Mouse (Mus musculus): ENCODE results near the gene Ptger3.
A peak's percentile ranks its signal among the peaks of the same experiment; 100 is the strongest.

Ptger3 gene

DNA sequence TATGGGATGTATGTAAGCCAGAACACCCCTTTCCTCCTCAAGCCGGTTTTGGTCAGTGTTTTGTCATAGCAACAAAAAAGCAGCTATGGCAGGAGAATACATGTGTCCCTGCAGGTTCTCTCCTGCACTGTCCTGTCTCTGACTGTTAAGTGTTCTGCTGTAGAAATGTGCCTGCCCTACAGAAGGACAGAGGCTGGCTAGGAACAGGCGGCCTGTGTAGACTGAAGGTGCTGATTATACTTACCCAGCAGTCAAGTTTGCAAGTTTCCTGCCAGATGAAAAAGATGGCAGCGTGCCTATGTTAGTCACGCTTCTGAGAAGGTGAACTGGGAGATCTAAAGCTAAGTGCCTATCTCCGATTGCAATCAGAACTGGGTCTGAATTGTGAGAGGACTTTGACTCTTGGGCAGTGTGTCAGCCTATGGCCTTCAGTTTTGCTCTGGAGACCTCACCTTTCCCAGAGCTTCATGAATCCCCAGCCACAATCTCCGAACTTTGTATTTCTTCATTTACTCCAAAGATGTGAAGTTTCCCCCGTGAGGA lies 31.2 kb downstream of the Ptger3 start:
- DNase-seq, result no peak

DNA sequence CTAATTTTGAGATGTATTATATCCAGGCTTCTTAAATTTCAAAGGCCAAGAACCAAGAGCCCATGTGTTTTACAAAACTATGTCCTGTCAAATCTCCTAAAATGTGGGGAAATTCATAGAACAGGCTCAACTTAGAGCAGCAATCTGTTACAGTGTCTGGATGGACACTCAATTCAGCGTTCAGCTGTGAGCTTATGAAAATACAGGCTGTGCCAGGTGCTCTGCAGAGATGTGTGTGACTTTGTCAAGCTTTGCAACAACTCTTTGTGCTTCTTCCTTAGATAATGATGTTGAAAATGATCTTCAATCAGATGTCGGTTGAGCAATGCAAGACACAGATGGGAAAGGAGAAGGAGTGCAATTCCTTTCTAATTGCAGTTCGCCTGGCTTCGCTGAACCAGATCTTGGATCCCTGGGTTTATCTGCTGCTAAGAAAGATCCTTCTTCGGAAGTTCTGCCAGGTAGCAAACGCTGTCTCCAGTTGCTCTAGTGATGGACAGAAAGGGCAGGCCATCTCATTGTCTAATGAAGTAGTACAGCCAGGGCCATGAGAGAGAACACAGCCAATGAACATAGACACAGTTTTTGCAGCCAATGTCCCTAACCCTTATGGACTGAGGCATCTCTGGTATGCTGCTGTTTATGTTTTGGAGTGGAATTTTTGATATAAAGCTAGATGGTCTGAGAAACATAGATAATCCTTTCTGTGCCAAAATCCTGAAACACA lies 38.2 kb downstream of the Ptger3 start:
- DNase-seq, result no peak

- DNase-seq, result no peak
These were observed 38.7 kb downstream of the Ptger3 start for GRCm38 (mm10) chr3:157605411-157605740.

DNA sequence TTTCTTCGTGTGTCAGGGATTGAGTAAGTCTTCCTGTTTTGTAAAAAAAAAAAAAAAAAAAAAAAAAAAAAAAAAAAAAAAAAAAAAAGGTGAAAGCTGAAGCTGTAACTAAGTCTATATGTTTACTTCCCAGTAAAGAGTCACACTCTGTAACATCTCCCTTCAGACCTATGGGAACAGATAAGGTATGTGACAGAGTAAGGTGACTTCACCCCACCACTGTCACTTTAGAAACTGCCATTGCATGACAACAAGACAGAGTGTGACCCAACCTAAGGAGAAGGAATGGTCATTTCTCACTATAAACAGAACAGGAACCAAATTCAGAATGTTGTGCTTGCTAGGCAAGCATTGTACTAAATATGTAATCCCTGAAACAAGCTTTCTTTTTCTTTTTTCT lies 46.9 kb downstream of the Ptger3 start:
- DNase-seq, result no peak

- no peak for DNase-seq
These were observed 50.3 kb downstream of the Ptger3 start for GRCm38 (mm10) chr3:157616949-157617348.

GRCm38 (mm10) chr3:157627407-157627806 lies 60.7 kb downstream of the Ptger3 start:
- no peak for DNase-seq

- no peak for DNase-seq
These were observed 64.0 kb downstream of the Ptger3 start for GRCm38 (mm10) chr3:157630671-157631070.

- DNase-seq, result no peak
These were observed 64.7 kb downstream of the Ptger3 start for GRCm38 (mm10) chr3:157631383-157631782.

GRCm38 (mm10) chr3:157634431-157634830 lies 67.7 kb downstream of the Ptger3 start:
- DNase-seq, result peak in 1 of 2 experiments; percentile 5

- DNase-seq, result no peak
These were observed 69.0 kb downstream of the Ptger3 start for GRCm38 (mm10) chr3:157635713-157636112.

DNA sequence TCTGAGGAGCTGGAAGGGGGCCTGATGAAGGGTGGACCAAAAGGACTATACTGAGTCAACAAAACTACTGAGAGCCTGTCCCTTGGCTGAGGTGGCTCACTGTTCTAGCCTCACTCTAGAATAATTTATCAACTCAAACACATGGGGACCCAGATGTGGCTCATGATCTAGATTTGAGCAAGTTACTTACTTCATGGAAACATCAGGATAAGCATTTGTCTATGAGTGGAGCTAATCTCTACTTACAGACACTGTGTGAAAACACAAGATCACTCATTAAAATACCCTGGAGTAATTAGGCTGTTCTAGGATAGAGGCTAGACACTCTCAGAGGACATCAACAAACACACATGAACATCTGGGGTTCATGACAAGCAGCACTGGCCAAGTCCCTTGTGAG lies 70.2 kb downstream of the Ptger3 start:
- DNase-seq, result no peak

DNA sequence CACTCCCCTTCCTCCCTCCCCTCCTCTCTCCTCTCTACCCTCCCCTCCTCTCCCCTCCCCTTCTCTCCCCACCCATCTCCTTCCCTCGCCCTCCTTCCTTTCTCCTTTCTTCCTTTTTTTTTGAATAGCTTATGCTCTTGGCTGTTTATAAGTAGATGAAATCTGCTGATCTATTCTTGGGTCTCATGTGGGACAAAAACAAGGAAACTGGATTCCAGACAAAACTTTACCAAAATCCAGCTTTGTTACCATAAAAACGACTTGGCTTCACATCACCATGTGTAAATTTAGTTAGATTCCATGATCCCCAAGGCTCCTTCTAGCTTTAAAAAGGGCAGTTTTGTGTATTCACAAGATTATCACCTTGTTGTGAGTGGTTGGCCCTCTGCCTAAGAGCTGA lies 70.6 kb downstream of the Ptger3 start:
- no peak for DNase-seq

GRCm38 (mm10) chr3:157641634-157642033 lies 74.9 kb downstream of the Ptger3 start:
- no peak for DNase-seq

DNA sequence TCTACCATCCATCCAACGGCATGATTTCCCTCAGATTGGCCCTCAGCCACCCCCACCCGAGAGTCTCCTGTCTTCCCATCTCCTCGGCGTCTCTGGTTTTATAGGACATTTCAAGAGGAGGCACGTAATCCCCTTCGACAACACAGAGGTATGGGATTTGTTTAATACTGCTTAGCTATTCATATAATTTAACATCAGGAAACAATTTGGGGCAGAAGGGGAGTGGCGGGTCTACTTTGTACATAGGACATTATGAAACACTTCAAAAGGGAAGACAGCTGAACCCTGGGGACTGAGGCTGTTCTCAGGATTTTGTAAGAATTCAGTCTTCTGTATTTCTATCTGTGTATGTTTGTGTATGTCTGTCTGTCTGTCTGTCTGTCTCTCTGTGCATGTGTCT lies 94.9 kb downstream of the Ptger3 start:
- no peak for DNase-seq

- DNase-seq, result no peak
These were observed 97.9 kb downstream of the Ptger3 start for GRCm38 (mm10) chr3:157664486-157665041.

GRCm38 (mm10) chr3:157665471-157665870 lies 98.8 kb downstream of the Ptger3 start:
- no peak for DNase-seq

GRCm38 (mm10) chr3:157666142-157666541 lies 99.5 kb downstream of the Ptger3 start:
- no peak for DNase-seq

DNA sequence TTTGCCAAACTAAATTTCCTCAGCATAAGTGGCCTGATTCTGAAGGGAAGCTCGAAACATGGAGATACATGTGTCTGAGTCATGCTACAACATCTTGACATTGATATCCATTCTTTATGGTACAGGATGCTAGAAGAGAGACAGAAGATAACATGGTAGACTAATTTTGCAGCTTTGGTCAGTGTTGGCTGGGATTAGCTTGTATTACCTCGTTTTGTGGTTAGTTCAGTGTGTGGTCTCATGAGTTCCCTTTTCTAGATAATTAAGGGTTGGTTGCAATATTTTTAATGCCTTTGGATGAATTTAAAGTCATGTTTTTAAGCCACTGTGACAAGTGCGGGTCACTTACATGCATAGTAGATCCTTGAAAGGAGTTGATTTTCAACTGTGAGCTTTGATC lies 119.4 kb downstream of the Ptger3 start:
- no peak for DNase-seq

DNA sequence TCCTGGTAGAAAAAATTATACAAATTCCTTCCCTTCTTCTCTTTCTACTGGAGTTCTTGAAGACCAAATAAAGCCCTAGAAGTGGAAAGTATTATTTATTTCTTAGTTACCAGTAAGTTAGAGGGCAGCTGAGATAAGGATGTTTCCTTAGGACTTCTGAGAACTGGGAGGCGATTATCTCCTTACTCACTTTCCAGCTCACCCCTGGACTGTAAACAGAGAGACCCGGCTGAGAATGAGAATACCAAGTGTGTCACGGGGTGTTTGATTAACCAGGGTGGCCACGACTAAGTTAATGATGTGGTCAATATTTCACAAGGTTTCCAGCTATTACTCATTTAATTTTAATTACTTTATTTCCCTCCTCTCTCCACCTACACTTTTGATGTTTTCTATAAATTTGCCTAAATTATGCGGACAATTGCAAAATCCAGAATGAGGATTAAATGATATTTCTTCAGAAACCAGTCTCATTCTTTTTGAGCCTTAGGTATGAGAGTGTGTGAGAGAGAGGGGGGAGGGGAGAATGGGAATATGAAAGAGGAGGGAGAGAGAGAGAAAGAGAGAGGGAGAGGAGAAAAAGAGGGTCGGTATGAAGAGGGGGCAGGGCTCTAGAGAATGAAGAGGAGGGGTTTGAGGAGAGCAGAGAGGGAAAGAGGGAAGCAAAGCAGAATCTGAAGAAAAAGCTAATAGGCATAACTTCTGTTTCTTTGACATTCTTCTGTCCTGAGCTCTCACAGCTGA lies 121.9 kb downstream of the Ptger3 start:
- DNase-seq, result no peak

Measured in B cell, adult 2 months (primary cell).